Mouse (Mus musculus): ENCODE measurements around the gene Dcbld1. TPM values are rescaled to one million over a fixed set of nuclear protein-coding genes. Genes with fewer than 3 reads are reported as not detected.
A peak's percentile ranks its signal among the peaks of the same experiment; 100 is the strongest.

The Dcbld1 gene
- polyA plus RNA-seq, 1 experiment from 2014 or later, result 27.8 TPM

DNA sequence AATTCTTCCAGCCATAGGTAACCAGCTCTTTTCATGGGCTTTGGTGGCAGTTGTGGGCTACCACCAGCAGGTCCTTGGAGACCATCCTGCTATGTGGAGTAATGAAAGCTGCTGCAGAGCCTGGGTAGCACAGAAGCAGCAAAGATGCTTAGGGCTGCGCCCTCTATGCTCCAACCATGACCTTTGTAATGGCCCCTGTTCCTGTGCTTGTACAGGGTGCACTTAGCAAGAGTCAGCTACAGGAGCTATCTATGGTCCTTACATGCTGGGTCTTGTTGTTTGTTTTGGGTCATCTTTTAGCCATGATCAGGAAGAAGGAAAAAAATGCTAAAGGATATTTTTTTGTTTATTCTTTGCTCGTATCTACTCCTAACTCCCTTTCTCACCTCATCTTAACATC, 24.3 kb downstream of the Dcbld1 start:
- no peaks in the 10 kb centered on the region for H3K4me1 ChIP-seq (replicated peaks; ENCODE audit: control insufficient read depth, insufficient read depth, low read length)
- no peaks in the 10 kb centered on the region for H3K27me3 ChIP-seq (ENCODE audit: control insufficient read depth, insufficient read depth, low read depth, low read length)
- H3K27ac ChIP-seq (ENCODE audit: low read length), result no peak overlapping the region
- no peak overlapping the region for H3K4me2 ChIP-seq (ENCODE audit: low read depth, low read length)
- 67% methylated on average over 2 of the region's 2 CpGs for WGBS
- no peak overlapping the region for H3K4me3 ChIP-seq (ENCODE audit: low read length)
- no peak for ATAC-seq (ENCODE audit: low read depth)
- H3K36me3 ChIP-seq (ENCODE audit: control insufficient read depth, insufficient read depth, low read length), result peaks cover 3% of the 10 kb centered on the region; the same call in 1 of the 2 replicates
- H3K9ac ChIP-seq (ENCODE audit: low read length), result no peak overlapping the region
- no peaks in the 10 kb centered on the region for H3K9me3 ChIP-seq (ENCODE audit: control insufficient read depth, low read length)

DNA sequence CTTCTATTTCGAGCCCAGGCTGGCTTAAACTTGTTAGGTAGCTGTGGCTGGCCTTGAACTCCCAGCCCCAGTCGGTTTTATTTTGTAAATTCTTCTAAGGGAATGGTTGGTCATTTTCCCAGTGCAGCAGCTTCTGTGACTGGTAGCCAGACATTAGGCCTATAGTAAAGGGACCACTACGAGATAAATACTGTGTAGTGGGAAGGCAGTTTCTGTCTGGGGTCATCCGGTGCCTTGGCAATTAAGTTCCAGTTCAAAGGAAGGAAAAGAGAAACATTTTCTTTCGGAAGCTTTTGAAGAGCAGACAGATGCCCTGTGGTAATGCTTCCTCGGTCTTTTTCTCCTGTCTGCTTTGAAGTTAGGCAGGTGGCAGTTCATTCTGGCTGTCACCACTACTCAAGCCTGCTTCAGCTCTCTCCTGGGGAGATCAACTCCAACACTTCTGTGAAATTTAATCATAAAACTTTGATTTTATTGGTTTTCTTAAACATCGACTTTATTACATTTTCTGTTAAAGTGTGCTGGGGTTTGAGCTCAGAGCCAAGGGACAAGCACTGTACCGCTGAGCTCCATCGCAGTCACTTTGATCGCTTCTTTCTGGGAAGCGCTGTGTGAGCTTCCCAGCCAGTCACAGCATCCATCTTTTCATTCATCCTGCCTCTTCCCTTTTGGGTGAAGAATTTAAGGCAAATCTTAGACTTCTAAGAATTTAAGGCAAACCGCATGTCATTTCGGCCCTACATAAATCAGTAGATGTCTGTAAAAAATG, 24.9 kb downstream of the Dcbld1 start:
- H3K9ac ChIP-seq (ENCODE audit: low read length), result no peak overlapping the region
- H3K27me3 ChIP-seq (ENCODE audit: control insufficient read depth, insufficient read depth, low read depth, low read length), result no peaks in the 10 kb centered on the region
- H3K36me3 ChIP-seq (ENCODE audit: control insufficient read depth, insufficient read depth, low read length), result peaks cover 3% of the 10 kb centered on the region; the same call in 1 of the 2 replicates
- H3K4me1 ChIP-seq (replicated peaks; ENCODE audit: control insufficient read depth, insufficient read depth, low read length), result no peaks in the 10 kb centered on the region
- H3K27ac ChIP-seq (ENCODE audit: low read length), result no peak overlapping the region
- WGBS, result 49% methylated on average over 13 of the region's 13 CpGs
- ATAC-seq (ENCODE audit: low read depth), result no peak
- no peak overlapping the region for H3K4me3 ChIP-seq (ENCODE audit: low read length)
- H3K4me2 ChIP-seq (ENCODE audit: low read depth, low read length), result no peak overlapping the region
- H3K9me3 ChIP-seq (ENCODE audit: control insufficient read depth, low read length), result no peaks in the 10 kb centered on the region

GRCm38 (mm10) chr10:52260209-52260608, 26.8 kb downstream of the Dcbld1 start:
- H3K4me2 ChIP-seq (ENCODE audit: low read depth, low read length), result no peak overlapping the region
- 80% methylated on average over 4 of the region's 4 CpGs for WGBS
- peaks cover 9% of the 10 kb centered on the region; the same call in 1 of the 2 replicates for H3K36me3 ChIP-seq (ENCODE audit: control insufficient read depth, insufficient read depth, low read length)
- H3K4me3 ChIP-seq (ENCODE audit: low read length), result no peak overlapping the region
- H3K27ac ChIP-seq (ENCODE audit: low read length), result no peak overlapping the region
- no peaks in the 10 kb centered on the region for H3K9me3 ChIP-seq (ENCODE audit: control insufficient read depth, low read length)
- no peak overlapping the region for H3K9ac ChIP-seq (ENCODE audit: low read length)
- no peaks in the 10 kb centered on the region for H3K4me1 ChIP-seq (replicated peaks; ENCODE audit: control insufficient read depth, insufficient read depth, low read length)
- ATAC-seq (ENCODE audit: low read depth), result no peak
- no peaks in the 10 kb centered on the region for H3K27me3 ChIP-seq (ENCODE audit: control insufficient read depth, insufficient read depth, low read depth, low read length)

GRCm38 (mm10) chr10:52264162-52264561, 30.7 kb downstream of the Dcbld1 start:
- no peak for ATAC-seq (ENCODE audit: low read depth)
- no peaks in the 10 kb centered on the region for H3K27me3 ChIP-seq (ENCODE audit: control insufficient read depth, insufficient read depth, low read depth, low read length)
- no peak overlapping the region for H3K4me3 ChIP-seq (ENCODE audit: low read length)
- no peaks in the 10 kb centered on the region for H3K4me1 ChIP-seq (replicated peaks; ENCODE audit: control insufficient read depth, insufficient read depth, low read length)
- H3K4me2 ChIP-seq (ENCODE audit: low read depth, low read length), result no peak overlapping the region
- WGBS, result 88% methylated on average over 5 of the region's 5 CpGs
- H3K27ac ChIP-seq (ENCODE audit: low read length), result no peak overlapping the region
- no peaks in the 10 kb centered on the region for H3K9me3 ChIP-seq (ENCODE audit: control insufficient read depth, low read length)
- no peak overlapping the region for H3K9ac ChIP-seq (ENCODE audit: low read length)
- H3K36me3 ChIP-seq (ENCODE audit: control insufficient read depth, insufficient read depth, low read length), result peaks cover 13% of the 10 kb centered on the region; the same call in 1 of the 2 replicates

DNA sequence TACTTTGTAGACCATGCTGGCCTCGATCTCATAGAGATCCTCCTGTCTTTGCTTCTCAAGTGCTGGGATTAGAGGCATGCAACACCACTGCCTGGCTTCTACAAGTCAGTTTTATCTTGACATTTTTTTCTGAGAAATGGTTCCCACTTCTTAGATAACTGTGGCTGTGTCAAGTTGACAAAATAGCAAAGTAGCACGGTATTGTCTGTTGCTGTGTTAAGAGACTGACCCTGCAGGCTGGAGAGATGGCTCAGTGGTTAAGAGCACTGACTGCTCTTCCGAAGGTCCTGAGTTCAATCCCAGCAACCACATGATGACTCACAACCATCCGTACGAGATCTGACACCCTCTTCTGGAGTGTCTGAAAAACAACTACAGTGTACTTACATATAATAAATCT, 35.5 kb downstream of the Dcbld1 start:
- Histone ChIP-seq H3K36me3 (ENCODE audit: control insufficient read depth, insufficient read depth, low read length) (peaks cover 10% of the 10 kb centered on the region; the same call in 1 of the 2 replicates), H3K27ac (ENCODE audit: low read length) (no peak overlapping the region), H3K4me3 (ENCODE audit: low read length) (no peak overlapping the region), H3K9me3 (ENCODE audit: control insufficient read depth, low read length) (no peaks in the 10 kb centered on the region), H3K4me2 (ENCODE audit: low read depth, low read length) (no peak overlapping the region), H3K27me3 (ENCODE audit: control insufficient read depth, insufficient read depth, low read depth, low read length) (no peaks in the 10 kb centered on the region), H3K9ac (ENCODE audit: low read length) (no peak overlapping the region), H3K4me1 (replicated peaks; ENCODE audit: control insufficient read depth, insufficient read depth, low read length) (no peaks in the 10 kb centered on the region; the same call in 1 of the 2 replicates)
- WGBS, result 73% methylated on average over 5 of the region's 5 CpGs
- ATAC-seq (ENCODE audit: low read depth), result no peak

DNA sequence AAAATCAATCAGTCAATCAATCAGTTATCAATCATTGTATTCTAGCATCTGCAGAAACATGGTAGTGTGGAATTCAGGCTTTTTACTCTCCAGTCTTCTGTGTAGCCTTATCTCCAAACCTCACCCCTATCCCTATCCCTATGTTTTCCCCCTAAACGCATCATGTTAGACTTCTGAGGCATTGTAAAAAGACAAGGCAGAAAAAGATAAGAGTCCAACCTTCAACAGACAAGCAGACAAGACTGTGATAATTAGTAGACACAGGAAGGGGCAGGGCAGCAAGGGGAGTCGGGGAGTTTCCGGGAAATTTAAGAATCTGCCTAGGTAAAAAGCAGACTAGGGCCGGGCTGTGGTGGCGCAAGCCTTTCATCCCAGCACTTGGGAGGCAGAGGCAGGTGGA, 38.0 kb downstream of the Dcbld1 start:
- Histone ChIP-seq H3K4me1 (replicated peaks; ENCODE audit: control insufficient read depth, insufficient read depth, low read length) (peaks cover 13% of the 10 kb centered on the region), H3K27ac (ENCODE audit: low read length) (no peak overlapping the region), H3K27me3 (ENCODE audit: control insufficient read depth, insufficient read depth, low read depth, low read length) (no peaks in the 10 kb centered on the region), H3K4me3 (ENCODE audit: low read length) (no peak overlapping the region), H3K9ac (ENCODE audit: low read length) (no peak overlapping the region), H3K9me3 (ENCODE audit: control insufficient read depth, low read length) (no peaks in the 10 kb centered on the region), H3K4me2 (ENCODE audit: low read depth, low read length) (no peak overlapping the region), H3K36me3 (ENCODE audit: control insufficient read depth, insufficient read depth, low read length) (no peaks in the 10 kb centered on the region)
- 73% methylated on average over 5 of the region's 5 CpGs for WGBS
- no peak for ATAC-seq (ENCODE audit: low read depth)

DNA sequence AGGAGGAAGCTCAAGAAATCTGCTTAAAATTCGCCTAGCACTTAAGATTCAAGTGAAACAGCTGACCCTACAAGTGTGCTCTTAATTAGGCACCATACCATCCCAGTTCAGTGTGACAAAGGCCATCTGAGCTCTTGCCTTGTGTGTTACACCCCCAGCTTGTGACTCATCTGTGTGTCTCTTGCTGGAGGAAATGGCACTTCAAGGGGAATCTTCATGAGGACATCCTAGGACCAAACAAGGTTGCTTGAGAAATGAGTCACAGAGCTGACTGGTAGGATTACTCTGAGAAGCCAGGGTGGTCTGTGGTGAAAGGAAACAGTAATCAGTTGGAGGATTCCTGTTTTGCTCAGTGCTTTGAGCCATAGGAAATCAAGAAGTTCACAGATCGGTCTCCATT, 39.6 kb downstream of the Dcbld1 start:
- Histone ChIP-seq H3K4me3 (ENCODE audit: low read length) (no peak overlapping the region), H3K27me3 (ENCODE audit: control insufficient read depth, insufficient read depth, low read depth, low read length) (no peaks in the 10 kb centered on the region), H3K36me3 (ENCODE audit: control insufficient read depth, insufficient read depth, low read length) (no peaks in the 10 kb centered on the region), H3K4me1 (replicated peaks; ENCODE audit: control insufficient read depth, insufficient read depth, low read length) (peaks cover 13% of the 10 kb centered on the region), H3K4me2 (ENCODE audit: low read depth, low read length) (no peak overlapping the region), H3K27ac (ENCODE audit: low read length) (no peak overlapping the region), H3K9me3 (ENCODE audit: control insufficient read depth, low read length) (no peaks in the 10 kb centered on the region), H3K9ac (ENCODE audit: low read length) (no peak overlapping the region)
- no peak for ATAC-seq (ENCODE audit: low read depth)
- 64% methylated on average over 2 of the region's 2 CpGs for WGBS

DNA sequence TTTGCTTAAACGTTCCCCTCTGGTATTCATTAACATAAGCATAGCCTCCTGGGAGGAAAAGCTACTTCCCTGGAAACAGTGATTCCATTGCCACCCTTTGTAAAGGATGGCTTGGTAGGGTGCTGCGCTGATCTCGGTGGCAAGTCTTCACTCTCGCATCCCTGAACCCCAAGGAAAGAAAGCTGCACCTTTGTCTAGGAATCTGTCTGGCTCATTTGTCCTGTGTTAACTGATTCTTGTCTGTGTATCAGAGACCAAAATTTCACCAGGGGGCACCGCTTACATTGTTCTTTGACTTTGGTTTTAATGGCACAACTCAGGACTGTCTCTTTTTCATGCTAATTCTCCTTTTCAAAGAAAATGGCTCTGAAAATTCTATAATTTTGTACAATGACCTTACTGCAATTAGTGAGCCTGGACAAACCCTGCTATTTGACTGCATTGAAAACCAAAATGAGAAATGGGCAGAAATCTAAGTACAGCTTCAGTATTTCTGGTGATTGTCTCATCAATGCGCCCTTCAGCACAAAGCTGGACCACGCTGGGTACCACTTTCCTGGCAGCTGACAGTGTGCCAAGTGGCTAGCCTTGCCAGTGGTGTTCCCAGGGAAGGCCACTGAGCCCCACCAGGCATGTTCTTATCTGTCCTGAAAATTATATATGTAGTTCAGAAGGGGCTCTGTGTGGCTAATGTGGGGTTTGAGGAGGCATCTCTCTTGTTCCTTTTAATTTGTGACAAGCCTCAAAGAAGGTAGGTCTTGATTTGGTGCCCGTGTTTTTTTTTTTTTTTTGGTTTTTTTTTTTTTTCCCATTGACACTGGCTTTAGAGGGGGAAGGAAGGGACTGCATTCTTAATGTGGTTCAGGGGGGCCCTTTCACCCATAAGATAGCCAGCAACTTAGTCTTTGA, 40.8 kb downstream of the Dcbld1 start:
- Histone ChIP-seq H3K4me2 (ENCODE audit: low read depth, low read length) (no peak overlapping the region), H3K4me1 (replicated peaks; ENCODE audit: control insufficient read depth, insufficient read depth, low read length) (peaks cover 22% of the 10 kb centered on the region), H3K9ac (ENCODE audit: low read length) (no peak overlapping the region), H3K4me3 (ENCODE audit: low read length) (no peak overlapping the region), H3K27me3 (ENCODE audit: control insufficient read depth, insufficient read depth, low read depth, low read length) (no peaks in the 10 kb centered on the region), H3K27ac (ENCODE audit: low read length) (no peak overlapping the region), H3K9me3 (ENCODE audit: control insufficient read depth, low read length) (no peaks in the 10 kb centered on the region), H3K36me3 (ENCODE audit: control insufficient read depth, insufficient read depth, low read length) (no peaks in the 10 kb centered on the region)
- WGBS, result 63% methylated on average over 8 of the region's 8 CpGs
- no peak for ATAC-seq (ENCODE audit: low read depth)

GRCm38 (mm10) chr10:52274910-52275604, 41.6 kb downstream of the Dcbld1 start:
- 45% methylated on average over 15 of the region's 15 CpGs for WGBS
- peak; percentile 24; the same call in 1 of the 2 replicates for ATAC-seq (ENCODE audit: low read depth)
- H3K36me3 ChIP-seq (ENCODE audit: control insufficient read depth, insufficient read depth, low read length), result no peaks in the 10 kb centered on the region
- no peak overlapping the region; the same call in 1 of the 2 replicates for H3K27ac ChIP-seq (ENCODE audit: low read length)
- no peak overlapping the region for H3K9ac ChIP-seq (ENCODE audit: low read length)
- H3K27me3 ChIP-seq (ENCODE audit: control insufficient read depth, insufficient read depth, low read depth, low read length), result no peaks in the 10 kb centered on the region
- peaks cover 22% of the 10 kb centered on the region for H3K4me1 ChIP-seq (replicated peaks; ENCODE audit: control insufficient read depth, insufficient read depth, low read length)
- H3K9me3 ChIP-seq (ENCODE audit: control insufficient read depth, low read length), result no peaks in the 10 kb centered on the region
- H3K4me2 ChIP-seq (ENCODE audit: low read depth, low read length), result no peak overlapping the region
- no peak overlapping the region for H3K4me3 ChIP-seq (ENCODE audit: low read length)
